Mouse (Mus musculus) G1E (cell line): ENCODE measurements around the gene Wfdc15b. TPM values are rescaled to one million over a fixed set of nuclear protein-coding genes. Genes with fewer than 3 reads are reported as not detected.
"Not testable (repeated sequence)": the region's sequence is repeated elsewhere in the genome, so short reads cannot be mapped to it uniquely, and the experiment has no call there.

Experiments used
- ATAC-seq: 2 replicates; pipeline ENCODE4 v1.8.0; 2016; ENCODE audit warnings: mild to moderate bottlenecking; ENCODE audit not compliant: insufficient number of reproducible peaks, poor library complexity, low FRiP score, severe bottlenecking; ENCODE audit errors: extremely low read depth
- DNase-seq: peaks from one replicate; pipeline ENCODE4 v3.0.0; 2012; ENCODE audit warnings: low spot score
- H3K27me3 ChIP-seq: 2 replicates; pipeline ENCODE4 v1.6.1; 2012; ENCODE audit warnings: mild to moderate bottlenecking, low read length, inconsistent platforms; ENCODE audit not compliant: insufficient read depth
- H3K36me3 ChIP-seq: replicated peaks from 2 replicates; pipeline ENCODE3; 2012; ENCODE audit warnings: mild to moderate bottlenecking, inconsistent platforms
- H3K4me1 ChIP-seq: 2 replicates; pipeline ENCODE4 v1.6.1; 2012; ENCODE audit warnings: low read depth, low read length, inconsistent platforms, mixed read lengths; ENCODE audit not compliant: insufficient read depth
- H3K4me3 ChIP-seq: 2 replicates; pipeline ENCODE4 v1.5.1; 2012; ENCODE audit warnings: low read depth, mild to moderate bottlenecking, inconsistent platforms, low read length, moderate library complexity, mixed read lengths
- H3K9me3 ChIP-seq: replicated peaks from 2 replicates; pipeline ENCODE4 v1.6.1; 2012; ENCODE audit warnings: inconsistent platforms
- CTCF ChIP-seq: IDR thresholded peaks from 2 replicates; pipeline ENCODE4 v1.5.1; 2012; ENCODE audit warnings: low read depth, low read length, inconsistent platforms, mixed read lengths
- GATA1 ChIP-seq: IDR thresholded peaks from 2 replicates; pipeline ENCODE4 v1.6.1; 2012; ENCODE audit warnings: borderline replicate concordance, low read length, inconsistent platforms, mixed read lengths
- GATA2 ChIP-seq: IDR thresholded peaks from 2 replicates; pipeline ENCODE4 v1.6.1; 2012; ENCODE audit warnings: low read depth, low read length, inconsistent platforms, borderline replicate concordance
- POLR2AphosphoS5 ChIP-seq: IDR thresholded peaks from 2 replicates; pipeline ENCODE4 v1.6.1; 2012; ENCODE audit warnings: low read depth, low read length, inconsistent platforms; ENCODE audit not compliant: insufficient replicate concordance
- TAL1 ChIP-seq: conservative IDR thresholded peaks from 2 replicates; pipeline ENCODE4 v1.6.1; 2012; ENCODE audit warnings: low read depth, low read length, inconsistent platforms, mixed read lengths
- polyA plus RNA-seq: library from polyadenylated mRNA; stranded (reverse); fragments of >175 nt; gene quantifications from 2 replicates; pipeline ENCODE4 v1.2.3, GENCODE M21; 2012
- total RNA-seq, 2 experiments: library from RNA; stranded (forward) in 1 of 2; stranded (reverse) in 1 of 2; fragments of 200-1000 nt in 1 of 2; fragments of >200 nt in 1 of 2; fragmentation: Nextera tagmentation in 1 of 2; gene quantifications; 2 replicates each; pipeline ENCODE4 v1.2.3; 2014 to 2017

The Wfdc15b gene
- total RNA-seq (2014; fragmentation: Nextera tagmentation) (not detected in 2 replicates), total RNA-seq (2017) (not detected in 2 replicates), polyA plus RNA-seq (not detected in 2 replicates)

- H3K4me1 ChIP-seq = no peaks in the 10 kb centered on the region
- no peaks in the 10 kb centered on the region for H3K27me3 ChIP-seq
- no peak for TF ChIP-seq GATA2
- no peak for TF ChIP-seq POLR2AphosphoS5
- TF ChIP-seq CTCF = no peak
- TF ChIP-seq GATA1 = no peak
- no peak for TF ChIP-seq TAL1
- DNase-seq (no peak), ATAC-seq (no peak)
- no peaks in the 10 kb centered on the region for H3K36me3 ChIP-seq
- no peak within 1 kb of the TSS for H3K4me3 ChIP-seq
- no peaks in the 10 kb centered on the region for H3K9me3 ChIP-seq
These were observed at the start of gene Wfdc15b for GRCm38 (mm10) chr2:164221522-164221921. TSS of gene Wfdc15b (minus strand) at chr2:164221660.

GRCm38 (mm10) chr2:164256540-164256939 is 35.1 kb upstream of the Wfdc15b start, which contains the start of gene Svs3b:
TSS of gene Svs3b (minus strand) at chr2:164256640.
- H3K9me3 ChIP-seq, DNase-seq, ATAC-seq, H3K27me3 ChIP-seq, H3K4me1 ChIP-seq, H3K4me3 ChIP-seq, H3K36me3 ChIP-seq: not testable (repeated sequence)

- H3K9me3 ChIP-seq = no peaks in the 10 kb centered on the region
- no peak within 1 kb of the TSS for H3K4me3 ChIP-seq
- H3K27me3 ChIP-seq = no peaks in the 10 kb centered on the region
- H3K4me1 ChIP-seq = no peaks in the 10 kb centered on the region
- no peak for DNase-seq
- no peak for ATAC-seq
- no peaks in the 10 kb centered on the region for H3K36me3 ChIP-seq
- TF ChIP-seq GATA2 (no peak), GATA1 (no peak), POLR2AphosphoS5 (no peak), TAL1 (no peak), CTCF (no peak)
These were observed 16.9 kb upstream of the Wfdc15b start, which contains the start of gene Svs2 for GRCm38 (mm10) chr2:164238366-164238765. TSS of gene Svs2 (minus strand) at chr2:164238466.

GRCm38 (mm10) chr2:164232671-164233070 is 11.2 kb upstream of the Wfdc15b start:
- ATAC-seq (no peak), DNase-seq (no peak)
- H3K4me3 ChIP-seq = no peak overlapping the region
- H3K27me3 ChIP-seq = no peaks in the 10 kb centered on the region
- H3K4me1 ChIP-seq = no peaks in the 10 kb centered on the region
- H3K9me3 ChIP-seq = no peaks in the 10 kb centered on the region
- TF ChIP-seq CTCF (no peak), GATA2 (no peak), POLR2AphosphoS5 (no peak), TAL1 (no peak)
- no peaks in the 10 kb centered on the region for H3K36me3 ChIP-seq

GRCm38 (mm10) chr2:164228361-164229070 is 7.1 kb upstream of the Wfdc15b start:
- no peaks in the 10 kb centered on the region for H3K36me3 ChIP-seq
- ATAC-seq (no peak), DNase-seq (no peak)
- no peak overlapping the region for H3K4me3 ChIP-seq
- TF ChIP-seq TAL1 (no peak), GATA2 (no peak), GATA1 (no peak), POLR2AphosphoS5 (no peak), CTCF (no peak)
- no peaks in the 10 kb centered on the region for H3K4me1 ChIP-seq
- H3K9me3 ChIP-seq = no peaks in the 10 kb centered on the region
- H3K27me3 ChIP-seq = no peaks in the 10 kb centered on the region

GRCm38 (mm10) chr2:164219295-164219694 is 2.2 kb downstream of the Wfdc15b start:
- H3K27me3 ChIP-seq = 0 out of 2 replicates have a peak, but pooled peaks cover 3% of the 10 kb centered on the region
- TF ChIP-seq POLR2AphosphoS5 (no peak), TAL1 (no peak), GATA1 (no peak), GATA2 (no peak), CTCF (no peak)
- no peaks in the 10 kb centered on the region for H3K36me3 ChIP-seq
- ATAC-seq (no peak), DNase-seq (no peak)
- H3K4me3 ChIP-seq = no peak overlapping the region
- H3K9me3 ChIP-seq = no peaks in the 10 kb centered on the region
- H3K4me1 ChIP-seq = no peaks in the 10 kb centered on the region
